Mouse (Mus musculus): ENCODE data around the gene Synj2.

DNA sequence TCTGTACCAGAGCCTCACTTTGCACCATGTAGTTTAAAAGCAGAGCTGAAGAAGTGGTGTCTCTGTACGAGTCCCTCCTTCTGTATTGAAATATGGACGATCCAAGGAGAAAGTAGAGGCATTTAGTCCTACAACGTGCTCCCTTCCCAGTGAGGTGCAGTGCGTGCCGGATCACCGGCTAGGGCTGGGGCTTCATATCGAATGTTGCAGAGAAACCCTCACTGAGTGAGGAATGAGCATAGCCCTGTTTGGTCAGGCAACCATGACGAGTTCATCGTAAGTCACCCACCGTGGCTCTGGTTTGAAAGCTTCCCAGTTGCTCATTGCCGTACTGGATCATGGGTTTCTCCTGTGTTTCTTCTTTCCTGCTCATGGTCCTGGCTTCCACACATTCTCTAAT lies 95.8 kb downstream of the Synj2 start:
- TF ChIP-seq CTCF (IDR thresholded peaks at IDR 0.05; ENCODE audit: borderline replicate concordance, extremely low read depth, insufficient read depth, insufficient read length) (no peak), POLR2A (IDR thresholded peaks at IDR 0.05; ENCODE audit: borderline replicate concordance, extremely low read depth, insufficient read depth, insufficient read length, poor library complexity, severe bottlenecking) (no peak)

All from brain, embryonic 14.5 days (tissue).